22 mouse cellular contexts compared by ENCODE assay signal in the genomic region with DNA sequence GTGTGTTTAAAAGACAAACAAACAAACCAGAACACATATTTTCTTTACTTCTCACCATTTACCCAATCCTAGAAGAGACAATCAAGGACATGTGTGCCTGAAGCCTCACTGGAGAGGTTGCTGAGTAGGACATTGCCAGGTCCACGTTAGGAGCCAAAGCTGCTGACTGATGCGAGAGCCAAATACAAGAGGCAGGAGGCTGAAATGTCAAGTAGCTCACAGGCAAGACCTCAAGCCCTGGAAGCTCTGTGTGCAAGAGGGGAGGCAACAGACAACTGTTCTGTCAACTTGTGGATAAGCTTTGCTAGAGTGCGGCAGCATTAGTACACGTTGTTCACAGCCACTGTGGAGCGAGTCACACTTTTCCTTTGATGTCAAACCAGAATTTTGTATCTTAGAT.
DNase-seq lines count a peak whose midpoint lies in the region; ATAC-seq lines count a peak whose summit lies in the region.
"Had no signal": no experiment of that assay in that cellular context is flagged by ENCODE, and none has a peak within 500 bp of the region (broad histone marks: within the 10 kb centered on the region; RNA-seq: fewer than 3 reads in every experiment).

No protein-coding gene starts in this region.

- no peak overlapping the region for H3K9ac ChIP-seq in heart, embryonic 11.5 days (ENCODE audit: low read depth, low read length)
- H3K9ac ChIP-seq: forebrain, embryonic 15.5 days had no signal

- no peak overlapping the region for H3K4me3 ChIP-seq in heart, embryonic 11.5 days (ENCODE audit: low read depth, low read length)
- H3K4me3 ChIP-seq: embryonic facial prominence, embryonic 10.5 days; forebrain, embryonic 15.5 days; layer of hippocampus, adult 2 months had no signal

- H3K9me3 ChIP-seq in heart, embryonic 11.5 days (replicated peaks; ENCODE audit: control insufficient read depth, low read length): no peaks in the 10 kb centered on the region
- H3K9me3 ChIP-seq: embryonic facial prominence, embryonic 10.5 days; forebrain, embryonic 15.5 days had no signal

- no peak overlapping the region for H3K27ac ChIP-seq in heart, embryonic 11.5 days (ENCODE audit: low read depth, low read length)
- H3K27ac ChIP-seq: embryonic facial prominence, embryonic 10.5 days; forebrain, embryonic 15.5 days; layer of hippocampus, adult 2 months; stomach, postnatal 0 days had no signal

- intact Hi-C loops in gastrocnemius, postnatal 14 days (cut with DNase I; ENCODE audit: low total_unique reads): no loop called here
- intact Hi-C loops in heart, postnatal 10 days (cut with DNase I): no loop called here

- no peaks in the 10 kb centered on the region for H3K27me3 ChIP-seq in heart, embryonic 11.5 days (ENCODE audit: control insufficient read depth, insufficient read depth, low read length)
- H3K27me3 ChIP-seq: forebrain, embryonic 15.5 days had no signal

- no peak overlapping the region for H3K4me2 ChIP-seq in heart, embryonic 11.5 days
- H3K4me2 ChIP-seq: forebrain, embryonic 15.5 days had no signal

- 56% methylated on average over 5 of the region's 5 CpGs for WGBS in heart, embryonic 11.5 days (ENCODE audit: insufficient replicate concordance)

- no peak for ATAC-seq in heart, embryonic 11.5 days (replicated peaks; ENCODE audit: insufficient number of reproducible peaks, low FRiP score, low TSS enrichment)
- ATAC-seq: activated CD4-positive, CD25-positive, alpha-beta regulatory T cell, adult 4 months; forebrain, embryonic 15.5 days; hindbrain, embryonic 16.5 days; intestine, embryonic 16.5 days had no signal

- no peaks in the 10 kb centered on the region for H3K36me3 ChIP-seq in heart, embryonic 11.5 days (ENCODE audit: control insufficient read depth, insufficient read depth, low read length)
- H3K36me3 ChIP-seq: embryonic facial prominence, embryonic 10.5 days; forebrain, embryonic 15.5 days had no signal

- peak; percentile 70 to 81 for DNase-seq in heart, adult 18-20 months
- DNase-seq in NIH3T3 (ENCODE audit: low read depth): peak; percentile 34
- peak; percentile 29 for DNase-seq in gastrocnemius, postnatal 14 days
- peak; percentile 69 to 78 for DNase-seq in heart, postnatal 10 days
- no peak for DNase-seq in ovary, postnatal 36 days (ENCODE audit: low spot score)
- DNase-seq in adrenal gland, postnatal 14 days: no peak
- DNase-seq: adrenal gland, postnatal 10 days; cerebellum, adult 9-10 months; kidney, adult 9 months; kidney, postnatal 25 days; layer of hippocampus, postnatal 36 days; lung, postnatal 36 days; right cerebral cortex, adult 18-20 months; thymus, adult 2 months had no signal

- H3K4me1 ChIP-seq in heart, embryonic 11.5 days (ENCODE audit: control insufficient read depth, insufficient read depth, low read length): no peaks in the 10 kb centered on the region; the same call in 1 of the 2 replicates
- H3K4me1 ChIP-seq: forebrain, embryonic 15.5 days had no signal

Comparison
In these comparisons a context has a peak if more than half of its experiments do, and no peak if none do; other contexts are left out.
1. DNase-seq: peak in heart, adult 18-20 months (2 of 2), NIH3T3 (single experiment), gastrocnemius, postnatal 14 days (single experiment) and heart, postnatal 10 days (2 of 2); none in ovary, postnatal 36 days (single experiment) and adrenal gland, postnatal 14 days (single experiment).